Mouse (Mus musculus) intestine, embryonic 15.5 days (tissue): Measurements from ENCODE around the gene Man1a2. TPM values are rescaled to one million over a fixed set of nuclear protein-coding genes. Genes with fewer than 3 reads are reported as not detected.

Experiments used
- ATAC-seq: fragments of 200-750 bp; cut with Nextera tagmentation; 2 replicates; pipeline ENCODE4 v1.8.0; 2017; ENCODE audit warnings: moderate TSS enrichment, moderate library complexity
- H3K27ac ChIP-seq: fragments of 300-500 bp; sonication (generic); 2 replicates; pipeline ENCODE4 v1.5.1; 2015; ENCODE audit warnings: mild to moderate bottlenecking, inconsistent platforms
- H3K27me3 ChIP-seq: fragments of 300-500 bp; sonication (generic); replicated peaks from 2 replicates; pipeline ENCODE4 v1.6.1; 2015; ENCODE audit warnings: inconsistent platforms
- H3K36me3 ChIP-seq: fragments of 300-500 bp; sonication (generic); 2 replicates; pipeline ENCODE4 v1.6.1; 2015; ENCODE audit warnings: inconsistent platforms
- H3K4me1 ChIP-seq: fragments of 300-500 bp; sonication (generic); replicated peaks from 2 replicates; pipeline ENCODE4 v1.6.1; 2015; ENCODE audit warnings: inconsistent platforms
- H3K4me2 ChIP-seq: fragments of 300-500 bp; sonication (generic); replicated peaks from 2 replicates; pipeline ENCODE4 v1.6.1; 2015; ENCODE audit warnings: mild to moderate bottlenecking, inconsistent platforms
- H3K4me3 ChIP-seq: fragments of 300-500 bp; sonication (generic); replicated peaks from 2 replicates; pipeline ENCODE4 v1.5.1; 2015; ENCODE audit warnings: inconsistent platforms
- H3K9ac ChIP-seq: fragments of 300-500 bp; sonication (generic); 2 replicates; pipeline ENCODE4 v1.6.1; 2015; ENCODE audit warnings: inconsistent platforms
- H3K9me3 ChIP-seq: fragments of 300-500 bp; sonication (generic); 2 replicates; pipeline ENCODE4 v1.6.1; 2016; ENCODE audit warnings: inconsistent platforms
- WGBS: fragments of 180-500 bp; shearing (Covaris S2); methylation state at CpG from one replicate; pipeline ENCODE4 v1.1.7; 2015; 5-methylcytosine and 5-hydroxymethylcytosine counted together
- polyA plus RNA-seq: library from polyadenylated mRNA; unstranded; fragments of >200 nt; fragmentation: Nextera tagmentation; extraction: Ambion mirVana; gene quantifications from 2 replicates; pipeline ENCODE4 v1.2.1, GENCODE M21; 2015

The Man1a2 gene
- polyA plus RNA-seq, 1 experiment from 2014 or later, result 88.8 TPM

- Histone ChIP-seq H3K9ac (no peak overlapping the region), H3K4me1 (peaks cover 3% of the 10 kb centered on the region; the same call in 1 of the 2 replicates), H3K4me3 (no peak overlapping the region), H3K36me3 (no peaks in the 10 kb centered on the region), H3K27ac (no peak overlapping the region), H3K4me2 (no peak overlapping the region), H3K27me3 (no peaks in the 10 kb centered on the region), H3K9me3 (no peaks in the 10 kb centered on the region)
- ATAC-seq, result no peak
- WGBS, result 32% methylated on average over 4 of the region's 4 CpGs
Observed at GRCm38 (mm10) chr3:100711486-100711885, 26.2 kb upstream of the Man1a2 start.

GRCm38 (mm10) chr3:100707117-100707516 is 21.8 kb upstream of the Man1a2 start:
- ATAC-seq, result peak; percentile 27
- Histone ChIP-seq H3K4me1 (peaks cover 8% of the 10 kb centered on the region; the same call in 1 of the 2 replicates), H3K9ac (no peak overlapping the region), H3K4me2 (no peak overlapping the region), H3K27me3 (no peaks in the 10 kb centered on the region), H3K27ac (no peak overlapping the region), H3K36me3 (no peaks in the 10 kb centered on the region), H3K9me3 (no peaks in the 10 kb centered on the region), H3K4me3 (no peak overlapping the region)
- 48% methylated on average over 4 of the region's 4 CpGs for WGBS

GRCm38 (mm10) chr3:100705128-100705667 is 19.9 kb upstream of the Man1a2 start:
- Histone ChIP-seq H3K36me3 (no peaks in the 10 kb centered on the region), H3K27ac (no peak overlapping the region), H3K9ac (no peak overlapping the region), H3K4me3 (no peak overlapping the region), H3K4me2 (no peak overlapping the region), H3K27me3 (no peaks in the 10 kb centered on the region), H3K4me1 (peaks cover 8% of the 10 kb centered on the region; the same call in 1 of the 2 replicates), H3K9me3 (no peaks in the 10 kb centered on the region)
- no peak for ATAC-seq
- 73% methylated on average over 11 of the region's 11 CpGs for WGBS

GRCm38 (mm10) chr3:100703847-100704644 is 18.7 kb upstream of the Man1a2 start:
- Histone ChIP-seq H3K4me2 (no peak overlapping the region), H3K4me1 (peaks cover 8% of the 10 kb centered on the region; the same call in 1 of the 2 replicates), H3K4me3 (no peak overlapping the region), H3K9me3 (no peaks in the 10 kb centered on the region), H3K36me3 (no peaks in the 10 kb centered on the region), H3K27ac (no peak overlapping the region), H3K9ac (no peak overlapping the region), H3K27me3 (no peaks in the 10 kb centered on the region)
- 59% methylated on average over 22 of the region's 22 CpGs for whole genome bisulfite sequencing
- 0 out of 2 replicates have a peak, but pooled peaks have one; percentile 29 for ATAC-seq

GRCm38 (mm10) chr3:100702875-100703846 is 17.9 kb upstream of the Man1a2 start:
- Histone ChIP-seq H3K27me3 (no peaks in the 10 kb centered on the region), H3K9me3 (no peaks in the 10 kb centered on the region), H3K27ac (peak overlapping the region; percentile 61), H3K4me1 (peaks cover 8% of the 10 kb centered on the region; the same call in 1 of the 2 replicates), H3K4me3 (no peak overlapping the region), H3K36me3 (no peaks in the 10 kb centered on the region), H3K4me2 (peak overlapping the region; percentile 21; the same call in 1 of the 2 replicates), H3K9ac (no peak overlapping the region)
- 31% methylated on average over 15 of the region's 15 CpGs for WGBS
- ATAC-seq, result peak; percentile 71

- no peaks in the 10 kb centered on the region for H3K36me3 ChIP-seq
- no peak overlapping the region for H3K27ac ChIP-seq
- H3K4me1 ChIP-seq, result no peaks in the 10 kb centered on the region
- 85% methylated on average over 6 of the region's 6 CpGs for WGBS
- no peak overlapping the region for H3K4me3 ChIP-seq
- no peak overlapping the region for H3K4me2 ChIP-seq
- H3K9ac ChIP-seq, result no peak overlapping the region
- ATAC-seq, result no peak
- H3K27me3 ChIP-seq, result no peaks in the 10 kb centered on the region
- H3K9me3 ChIP-seq, result no peaks in the 10 kb centered on the region
Observed at GRCm38 (mm10) chr3:100688747-100689146, 3.4 kb upstream of the Man1a2 start.

- H3K27me3 ChIP-seq, result no peaks in the 10 kb centered on the region
- H3K4me3 ChIP-seq, result no peak overlapping the region
- no peaks in the 10 kb centered on the region for H3K9me3 ChIP-seq
- H3K36me3 ChIP-seq, result no peaks in the 10 kb centered on the region
- H3K27ac ChIP-seq, result no peak overlapping the region
- peaks cover 2% of the 10 kb centered on the region for H3K4me1 ChIP-seq
- ATAC-seq, result no peak
- WGBS, result 83% methylated on average over 8 of the region's 8 CpGs
- H3K9ac ChIP-seq, result no peak overlapping the region
- peak overlapping the region; percentile 75 for H3K4me2 ChIP-seq
Observed at GRCm38 (mm10) chr3:100686756-100687155, 1.5 kb upstream of the Man1a2 start.

- Histone ChIP-seq H3K36me3 (no peaks in the 10 kb centered on the region), H3K9me3 (no peaks in the 10 kb centered on the region)
- ATAC-seq, result peak; percentile 90
Observed at GRCm38 (mm10) chr3:100685763-100686370, 564 bp upstream of the Man1a2 start.

GRCm38 (mm10) chr3:100684234-100684975 is 898 bp downstream of the Man1a2 start:
- H3K36me3 ChIP-seq, result no peaks in the 10 kb centered on the region
- H3K4me2 ChIP-seq, result peak overlapping the region; percentile 75
- H3K9ac ChIP-seq, result peak overlapping the region; percentile 91
- H3K4me1 ChIP-seq, result peaks cover 10% of the 10 kb centered on the region
- H3K27me3 ChIP-seq, result no peaks in the 10 kb centered on the region
- H3K27ac ChIP-seq, result peak overlapping the region; percentile 96; the same call in 1 of the 2 replicates
- under 1% methylated on average over 25 of the region's 25 CpGs for WGBS
- H3K4me3 ChIP-seq, result peak overlapping the region; percentile 86
- ATAC-seq, result peak; percentile 15
- H3K9me3 ChIP-seq, result no peaks in the 10 kb centered on the region

More at GRCm38 (mm10) chr3:100685763-100686370, 564 bp upstream of the Man1a2 start:
- H3K9ac ChIP-seq, result peak overlapping the region; percentile 91
- peak overlapping the region; percentile 75 for H3K4me2 ChIP-seq
- H3K27ac ChIP-seq, result peak overlapping the region; percentile 96
- H3K4me3 ChIP-seq, result peak overlapping the region; percentile 86
- WGBS, result under 1% methylated on average over 77 of the region's 77 CpGs
- H3K4me1 ChIP-seq, result peaks cover 7% of the 10 kb centered on the region
- H3K27me3 ChIP-seq, result no peaks in the 10 kb centered on the region

- Histone ChIP-seq H3K36me3 (no peaks in the 10 kb centered on the region), H3K27me3 (no peaks in the 10 kb centered on the region), H3K9ac (0 out of 2 replicates have a peak overlapping the region, but pooled peaks have one; percentile 17), H3K27ac (no peak overlapping the region), H3K4me1 (peaks cover 10% of the 10 kb centered on the region), H3K4me3 (peak overlapping the region; percentile 33), H3K9me3 (no peaks in the 10 kb centered on the region), H3K4me2 (peak overlapping the region; percentile 64)
- no peak for ATAC-seq
- 19% methylated on average over 3 of the region's 3 CpGs for WGBS
Observed at GRCm38 (mm10) chr3:100682841-100683240, 2.5 kb downstream of the Man1a2 start.

GRCm38 (mm10) chr3:100682281-100682680 is 3.0 kb downstream of the Man1a2 start:
- no peaks in the 10 kb centered on the region for H3K36me3 ChIP-seq
- no peak overlapping the region for H3K9ac ChIP-seq
- peak overlapping the region; percentile 64 for H3K4me2 ChIP-seq
- no peaks in the 10 kb centered on the region for H3K9me3 ChIP-seq
- peaks cover 10% of the 10 kb centered on the region for H3K4me1 ChIP-seq
- H3K4me3 ChIP-seq, result 0 out of 2 replicates have a peak overlapping the region, but pooled peaks have one; percentile 33
- no peaks in the 10 kb centered on the region for H3K27me3 ChIP-seq
- H3K27ac ChIP-seq, result no peak overlapping the region
- no peak for ATAC-seq
- 29% methylated on average over 4 of the region's 4 CpGs for WGBS
